ENCODE assay signal across 8 mouse cellular contexts in genomic region chr14:54572790-54573736, GRCm38 (mm10). TPM values are rescaled to one million over a fixed set of nuclear protein-coding genes. Genes with fewer than 3 reads are reported as not detected.
DNase-seq lines count a peak whose midpoint lies in the region; ATAC-seq lines count a peak whose summit lies in the region.

No protein-coding gene starts in this region.

- H3K36me3 ChIP-seq in hindbrain, embryonic 11.5 days (ENCODE audit: control insufficient read depth, insufficient read depth, low read length): peaks cover 2% of the 10 kb centered on the region; the same call in 1 of the 2 replicates
- H3K36me3 ChIP-seq in limb, embryonic 15.5 days: peaks cover 42% of the 10 kb centered on the region

- H3K27ac ChIP-seq in hindbrain, embryonic 11.5 days (ENCODE audit: low read depth, low read length): peak overlapping the region; percentile 55; the same call in 1 of the 2 replicates
- H3K27ac ChIP-seq in limb, embryonic 15.5 days: peak overlapping the region; percentile 94

- 0 out of 2 replicates have a peak, but pooled peaks cover 2% of the 10 kb centered on the region for H3K27me3 ChIP-seq in hindbrain, embryonic 11.5 days (ENCODE audit: control insufficient read depth, insufficient read depth, low read length)
- no peaks in the 10 kb centered on the region for H3K27me3 ChIP-seq in limb, embryonic 15.5 days

- H3K9ac ChIP-seq in hindbrain, embryonic 11.5 days (ENCODE audit: low read depth, low read length): 0 out of 2 replicates have a peak overlapping the region, but pooled peaks have one; percentile 21
- H3K9ac ChIP-seq in limb, embryonic 15.5 days: 0 out of 2 replicates have a peak overlapping the region, but pooled peaks have one; percentile 23

- peak overlapping the region; percentile 83 for H3K4me3 ChIP-seq in hindbrain, embryonic 11.5 days (ENCODE audit: low read depth, low read length)
- peak overlapping the region; percentile 94 for H3K4me3 ChIP-seq in limb, embryonic 15.5 days

- peak; percentile 61 for ATAC-seq in hindbrain, embryonic 11.5 days (ENCODE audit: low FRiP score)
- peak; percentile 9; the same call in 1 of the 2 replicates for ATAC-seq in limb, embryonic 15.5 days (ENCODE audit: insufficient number of reproducible peaks, low FRiP score, low TSS enrichment, low read depth)

- peak overlapping the region; percentile 83 for H3K4me2 ChIP-seq in hindbrain, embryonic 11.5 days (replicated peaks; ENCODE audit: low read depth, low read length)
- peak overlapping the region; percentile 76 for H3K4me2 ChIP-seq in limb, embryonic 15.5 days

- 7% methylated on average over 10 of the region's 14 CpGs for WGBS in hindbrain, embryonic 11.5 days
- 13% methylated on average over 14 of the region's 14 CpGs for WGBS in limb, embryonic 15.5 days

- peak; percentile 93 for DNase-seq in ES-CJ7 (ENCODE audit: low read depth, low spot score)
- peak; percentile 90 for DNase-seq in embryo, embryonic 10.5 days (ENCODE audit: low spot score)
- DNase-seq in hindbrain, embryonic 11.5 days (ENCODE audit: low spot score): peak; percentile 71
- DNase-seq in neural tube, embryonic 10.5 days (ENCODE audit: extremely low spot score, low spot score): peak; percentile 64
- DNase-seq in right cerebral cortex, postnatal 14 days: no peak
- no peak for DNase-seq in cerebellum, adult 9-11 months
- DNase-seq in gastrocnemius, postnatal 10 days: no peak

- peaks cover 26% of the 10 kb centered on the region for H3K4me1 ChIP-seq in hindbrain, embryonic 11.5 days (replicated peaks; ENCODE audit: control insufficient read depth, insufficient read depth, low read length)
- H3K4me1 ChIP-seq in limb, embryonic 15.5 days: peaks cover 39% of the 10 kb centered on the region

- no peaks in the 10 kb centered on the region for H3K9me3 ChIP-seq in hindbrain, embryonic 11.5 days (ENCODE audit: control insufficient read depth, low read length)
- H3K9me3 ChIP-seq in limb, embryonic 15.5 days: no peaks in the 10 kb centered on the region

RNA-seq across cellular contexts. Expression of gene Ajuba, which starts 4.3 kb away (rescaled TPM):
- 23.2 and 29.4 TPM in 2 replicates for polyA plus RNA-seq in hindbrain, embryonic 11.5 days (2014; fragmentation: Nextera tagmentation; extraction: Ambion mirVana)
- 50.7 and 52.7 TPM in 2 replicates for polyA plus RNA-seq in limb, embryonic 15.5 days (2015; fragmentation: Nextera tagmentation; extraction: Ambion mirVana)
- 1 to 10 TPM; 7.5 to 9.9 TPM for total RNA-seq in gastrocnemius, postnatal 10 days (2021)

RNA-seq across cellular contexts. Expression of gene Haus4, which starts 18.6 kb away (rescaled TPM):
- 34.8 and 35.7 TPM in 2 replicates for polyA plus RNA-seq in hindbrain, embryonic 11.5 days (2014; fragmentation: Nextera tagmentation; extraction: Ambion mirVana)
- polyA plus RNA-seq in limb, embryonic 15.5 days (2015; fragmentation: Nextera tagmentation; extraction: Ambion mirVana): 52.6 and 53.0 TPM in 2 replicates
- total RNA-seq in gastrocnemius, postnatal 10 days (2021): 10 to 100 TPM in 1 of 2 experiments, 1 to 10 TPM in 1; 9.2 to 10.7 TPM

RNA-seq across cellular contexts. Expression of gene 4931414P19Rik, which starts 32.7 kb away (rescaled TPM):
- polyA plus RNA-seq in hindbrain, embryonic 11.5 days (2014; fragmentation: Nextera tagmentation; extraction: Ambion mirVana): 6.2 and 6.9 TPM in 2 replicates
- 5.8 and 6.1 TPM in 2 replicates for polyA plus RNA-seq in limb, embryonic 15.5 days (2015; fragmentation: Nextera tagmentation; extraction: Ambion mirVana)
- total RNA-seq in gastrocnemius, postnatal 10 days (2021): 1 to 10 TPM; 3.1 to 5.1 TPM

RNA-seq across cellular contexts. Expression of gene Psmb5, which starts 44.8 kb away (rescaled TPM):
- polyA plus RNA-seq in hindbrain, embryonic 11.5 days (2014; fragmentation: Nextera tagmentation; extraction: Ambion mirVana): 439 and 455 TPM in 2 replicates
- 343 and 373 TPM in 2 replicates for polyA plus RNA-seq in limb, embryonic 15.5 days (2015; fragmentation: Nextera tagmentation; extraction: Ambion mirVana)
- 100 to 1,000 TPM; 183 to 207 TPM for total RNA-seq in gastrocnemius, postnatal 10 days (2021)

RNA-seq across cellular contexts. Expression of gene Psmb11, which starts 48.2 kb away (rescaled TPM):
- not detected in 2 replicates for polyA plus RNA-seq in hindbrain, embryonic 11.5 days (2014; fragmentation: Nextera tagmentation; extraction: Ambion mirVana)
- polyA plus RNA-seq in limb, embryonic 15.5 days (2015; fragmentation: Nextera tagmentation; extraction: Ambion mirVana): not detected in 2 replicates
- not detected for total RNA-seq in gastrocnemius, postnatal 10 days (2021)

Comparison
In these comparisons a context has a peak if more than half of its experiments do, and no peak if none do; other contexts are left out.
1. DNase-seq: peak in ES-CJ7 (single experiment), embryo, embryonic 10.5 days (single experiment), hindbrain, embryonic 11.5 days (single experiment) and neural tube, embryonic 10.5 days (single experiment); none in right cerebral cortex, postnatal 14 days (single experiment), cerebellum, adult 9-11 months (single experiment) and gastrocnemius, postnatal 10 days (single experiment).